Mouse (Mus musculus) midbrain, embryonic 13.5 days (tissue): ENCODE measurements around the gene Acaa1b. TPM values are rescaled to one million over a fixed set of nuclear protein-coding genes. Genes with fewer than 3 reads are reported as not detected.

Experiments
- ATAC-seq: fragments of 200-750 bp; cut with Nextera tagmentation; 2 replicates; pipeline ENCODE4 v1.8.0; 2017; ENCODE audit warnings: mild to moderate bottlenecking, moderate TSS enrichment, moderate library complexity
- H3K27ac ChIP-seq: fragments of 300-500 bp; sonication (generic); 2 replicates; pipeline ENCODE4 v1.5.1; 2015; ENCODE audit warnings: inconsistent platforms, mild to moderate bottlenecking, moderate library complexity
- H3K27me3 ChIP-seq: fragments of 300-500 bp; sonication (generic); 2 replicates; pipeline ENCODE4 v1.6.1; 2015; ENCODE audit warnings: mild to moderate bottlenecking, inconsistent platforms
- H3K36me3 ChIP-seq: fragments of 300-500 bp; sonication (generic); 2 replicates; pipeline ENCODE4 v1.6.1; 2015; ENCODE audit warnings: mild to moderate bottlenecking, inconsistent platforms
- H3K4me1 ChIP-seq: fragments of 300-500 bp; sonication (generic); replicated peaks from 2 replicates; pipeline ENCODE4 v1.6.1; 2015; ENCODE audit warnings: inconsistent platforms
- H3K4me2 ChIP-seq: fragments of 300-500 bp; sonication (generic); replicated peaks from 2 replicates; pipeline ENCODE4 v1.6.1; 2015; ENCODE audit warnings: moderate library complexity, mild to moderate bottlenecking, inconsistent platforms
- H3K4me3 ChIP-seq: fragments of 300-500 bp; sonication (generic); replicated peaks from 2 replicates; pipeline ENCODE4 v1.5.1; 2015; ENCODE audit warnings: mild to moderate bottlenecking, inconsistent platforms
- H3K9ac ChIP-seq: fragments of 300-500 bp; sonication (generic); replicated peaks from 2 replicates; pipeline ENCODE4 v1.6.1; 2015; ENCODE audit warnings: mild to moderate bottlenecking, inconsistent platforms
- H3K9me3 ChIP-seq: fragments of 300-500 bp; sonication (generic); 2 replicates; pipeline ENCODE4 v1.6.1; 2016; ENCODE audit warnings: mild to moderate bottlenecking, inconsistent platforms
- WGBS: fragments of 180-500 bp; shearing (Covaris S2); methylation state at CpG from one replicate; pipeline ENCODE4 v1.1.7; 2015; 5-methylcytosine and 5-hydroxymethylcytosine counted together
- polyA plus RNA-seq: library from polyadenylated mRNA; unstranded; fragments of >200 nt; fragmentation: Nextera tagmentation; extraction: Ambion mirVana; gene quantifications from 2 replicates; pipeline ENCODE4 v1.2.1, GENCODE M21; 2015

Gene Acaa1b
- polyA plus RNA-seq, 1 experiment from 2014 or later = 1.4 TPM

GRCm38 (mm10) chr9:119101992-119102782 lies 54.7 kb downstream of the Acaa1b start, which contains the start of gene Dlec1:
Gene Dlec1 (plus strand): TSS chr9:119102478.
- 3% methylated on average over 44 of the region's 44 CpGs for WGBS
- peak; percentile 86 for ATAC-seq
- peak within 1 kb of the TSS; percentile 69 for H3K4me3 ChIP-seq
- peak within 1 kb of the TSS; percentile 61 for H3K9ac ChIP-seq
- H3K9me3 ChIP-seq = no peaks in the 10 kb centered on the region
- no peak within 1 kb of the TSS for H3K27ac ChIP-seq
- peaks cover 13% of the 10 kb centered on the region for H3K4me1 ChIP-seq
- H3K4me2 ChIP-seq = peak within 1 kb of the TSS; percentile 86
- H3K27me3 ChIP-seq = peaks cover 15% of the 10 kb centered on the region
- H3K36me3 ChIP-seq = no peaks in the 10 kb centered on the region

GRCm38 (mm10) chr9:119100177-119100898 lies 56.6 kb downstream of the Acaa1b start:
- WGBS = 18% methylated on average over 15 of the region's 15 CpGs
- no peaks in the 10 kb centered on the region for H3K36me3 ChIP-seq
- no peaks in the 10 kb centered on the region for H3K9me3 ChIP-seq
- peaks cover 15% of the 10 kb centered on the region for H3K4me1 ChIP-seq
- H3K4me3 ChIP-seq = no peak overlapping the region
- no peak overlapping the region for H3K4me2 ChIP-seq
- no peak overlapping the region for H3K9ac ChIP-seq
- ATAC-seq = no peak
- H3K27ac ChIP-seq = no peak overlapping the region
- H3K27me3 ChIP-seq = peaks cover 17% of the 10 kb centered on the region

Other genes with a start within 250 kb of the Acaa1b start
- gene Ctdspl, start 230.6 kb downstream of the Acaa1b start, polyA plus RNA-seq = 5.2 and 6.2 TPM in 2 replicates
- 4.2 and 4.4 TPM in 2 replicates for gene Vill, start 104.3 kb downstream of the Acaa1b start, polyA plus RNA-seq
- 20.0 and 21.0 TPM in 2 replicates for gene Plcd1, start 63.6 kb downstream of the Acaa1b start, polyA plus RNA-seq
- 0.75 and 0.81 TPM in 2 replicates for gene Dlec1, start 54.6 kb downstream of the Acaa1b start, polyA plus RNA-seq
- gene Gm47289, start 2.1 kb upstream of the Acaa1b start, polyA plus RNA-seq = not detected in 2 replicates
- not detected in 2 replicates for gene Slc22a13, start 52.0 kb upstream of the Acaa1b start, polyA plus RNA-seq
- 13.0 and 13.7 TPM in 2 replicates for gene Oxsr1, start 165.3 kb upstream of the Acaa1b start, polyA plus RNA-seq
- gene Acaa1a, start 182.6 kb upstream of the Acaa1b start, polyA plus RNA-seq = 93.1 and 100 TPM in 2 replicates
- 4.5 and 4.7 TPM in 2 replicates for gene Myd88, start 184.3 kb upstream of the Acaa1b start, polyA plus RNA-seq
- gene Xylb, start 200.3 kb upstream of the Acaa1b start, polyA plus RNA-seq = 1.9 and 3.4 TPM in 2 replicates
- 0.11 TPM in 1 of 2 replicates, not detected in the other for gene Slc22a14, start 208.5 kb upstream of the Acaa1b start, polyA plus RNA-seq
- 58.7 and 66.2 TPM in 2 replicates for gene Acvr2b, start 245.0 kb upstream of the Acaa1b start, polyA plus RNA-seq